21 mouse cellular contexts compared by ENCODE assay signal in the genomic region with DNA sequence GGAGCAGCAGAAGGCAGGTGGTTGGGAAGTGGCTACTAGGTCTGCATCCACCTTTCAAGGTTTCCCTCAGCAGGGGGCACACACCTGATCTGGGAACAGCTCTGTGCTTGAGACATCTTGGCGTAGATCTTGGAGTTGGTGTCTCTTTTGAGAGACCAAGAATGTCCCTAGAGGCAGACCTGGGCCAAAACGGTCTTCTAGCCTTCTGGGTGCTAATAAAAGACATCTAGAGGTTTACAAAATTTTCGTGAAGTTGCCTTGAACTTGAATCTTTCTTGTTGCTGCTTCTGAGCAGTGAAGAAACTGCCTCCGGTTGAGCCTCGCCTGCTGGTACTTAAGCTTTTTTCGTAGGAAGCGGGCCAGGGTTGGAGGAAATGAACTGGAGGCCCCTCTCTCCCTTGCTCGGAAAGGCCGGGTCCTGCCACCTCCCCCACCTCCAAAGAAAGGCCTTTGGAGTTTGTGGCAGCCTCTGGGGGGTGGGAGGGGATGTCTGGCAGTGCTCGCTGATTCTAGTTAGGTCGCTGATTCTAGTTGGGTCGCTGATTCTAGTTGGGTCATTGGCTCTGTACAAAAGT. TPM values are rescaled to one million over a fixed set of nuclear protein-coding genes. Genes with fewer than 3 reads are reported as not detected.
DNase-seq lines count a peak whose midpoint lies in the region; ATAC-seq and TF ChIP-seq lines count a peak whose summit lies in the region.
"Had no signal": no experiment of that assay in that cellular context is flagged by ENCODE, and none has a peak within 500 bp of the region (broad histone marks: within the 10 kb centered on the region; RNA-seq: fewer than 3 reads in every experiment).

No protein-coding gene starts in this region.

- DNase-seq in heart, adult 2 months = no peak
- DNase-seq in neural tube, embryonic 10.5 days (ENCODE audit: extremely low spot score, low spot score) = peak; percentile 48
- DNase-seq in retina, postnatal 1 day = peak; percentile 19
- DNase-seq in cerebellum, postnatal 4 days (ENCODE audit: low spot score in 2 of 2) = no peak
- DNase-seq in cerebellum, adult 8-10 months = no peak
- DNase-seq: adrenal gland, postnatal 10 days; cerebellum, postnatal 25 days; lung, postnatal 14 days had no signal

- no peak for TF ChIP-seq POLR2A in heart, adult 2 months (IDR thresholded peaks at IDR 0.05; ENCODE audit: insufficient read depth, low read depth, low read length)
- no peak for TF ChIP-seq POLR2A in embryonic fibroblast, embryonic 13.5 days (IDR thresholded peaks at IDR 0.05; ENCODE audit: low read depth, low read length)

- no peak for TF ChIP-seq CTCF in heart, adult 2 months (IDR thresholded peaks at IDR 0.05)
- no peak for TF ChIP-seq CTCF in embryonic fibroblast, embryonic 13.5 days (IDR thresholded peaks at IDR 0.05; ENCODE audit: borderline replicate concordance, insufficient read depth, low read length)

- no peak for TF ChIP-seq EP300 in heart, adult 2 months (IDR thresholded peaks at IDR 0.05; ENCODE audit: insufficient read depth, low read depth, low read length)

- no peak overlapping the region for H3K27ac ChIP-seq in heart, embryonic 12.5 days (ENCODE audit: poor library complexity, severe bottlenecking)
- no peak overlapping the region for H3K27ac ChIP-seq in heart, adult 2 months
- no peak overlapping the region for H3K27ac ChIP-seq in neural tube, embryonic 15.5 days (replicated peaks)
- no peak overlapping the region for H3K27ac ChIP-seq in embryonic fibroblast, embryonic 13.5 days (ENCODE audit: insufficient read depth, low read length)
- H3K27ac ChIP-seq: forebrain, embryonic 12.5 days; heart, embryonic 10.5 days; kidney, postnatal 0 days; liver, embryonic 15.5 days had no signal

- 3% methylated on average over 12 of the region's 12 CpGs for WGBS in heart, embryonic 12.5 days
- 10% methylated on average over 12 of the region's 12 CpGs for WGBS in heart, adult 2 months
- WGBS in neural tube, embryonic 15.5 days = 1% methylated on average over 12 of the region's 12 CpGs

- H3K9ac ChIP-seq in heart, embryonic 12.5 days = no peak overlapping the region
- no peak overlapping the region for H3K9ac ChIP-seq in heart, adult 2 months (ENCODE audit: low read depth, low read length)
- H3K9ac ChIP-seq in neural tube, embryonic 15.5 days (replicated peaks) = no peak overlapping the region
- H3K9ac ChIP-seq: forebrain, embryonic 12.5 days; liver, embryonic 15.5 days had no signal

- ATAC-seq in heart, embryonic 12.5 days (ENCODE audit: insufficient number of reproducible peaks, low FRiP score) = no peak
- no peak for ATAC-seq in neural tube, embryonic 15.5 days (ENCODE audit: low FRiP score)

- no peaks in the 10 kb centered on the region for H3K9me3 ChIP-seq in heart, embryonic 12.5 days (replicated peaks)
- H3K9me3 ChIP-seq in neural tube, embryonic 15.5 days (replicated peaks) = no peaks in the 10 kb centered on the region
- H3K9me3 ChIP-seq: forebrain, embryonic 12.5 days; heart, embryonic 10.5 days; liver, embryonic 15.5 days had no signal

- H3K4me1 ChIP-seq in heart, embryonic 12.5 days (replicated peaks) = peaks cover 23% of the 10 kb centered on the region
- H3K4me1 ChIP-seq in heart, adult 2 months (ENCODE audit: control insufficient read depth, insufficient read depth, low read length) = no peaks in the 10 kb centered on the region
- H3K4me1 ChIP-seq in neural tube, embryonic 15.5 days = peaks cover 19% of the 10 kb centered on the region
- H3K4me1 ChIP-seq in embryonic fibroblast, embryonic 13.5 days (ENCODE audit: control insufficient read depth, insufficient read depth, low read length) = no peaks in the 10 kb centered on the region
- H3K4me1 ChIP-seq: liver, embryonic 15.5 days had no signal

- H3K36me3 ChIP-seq in heart, embryonic 12.5 days = no peaks in the 10 kb centered on the region
- H3K36me3 ChIP-seq in heart, adult 2 months (ENCODE audit: control insufficient read depth, insufficient read depth, low read length) = no peaks in the 10 kb centered on the region
- H3K36me3 ChIP-seq in neural tube, embryonic 15.5 days = no peaks in the 10 kb centered on the region
- H3K36me3 ChIP-seq: forebrain, embryonic 12.5 days; G1E; heart, embryonic 10.5 days; liver, embryonic 15.5 days had no signal

- peaks cover 91% of the 10 kb centered on the region for H3K27me3 ChIP-seq in heart, embryonic 12.5 days (replicated peaks)
- H3K27me3 ChIP-seq in heart, adult 2 months (ENCODE audit: control insufficient read depth, insufficient read depth, low read length) = peaks cover 28% of the 10 kb centered on the region
- H3K27me3 ChIP-seq in neural tube, embryonic 15.5 days (replicated peaks) = peaks cover 90% of the 10 kb centered on the region

- intact Hi-C loops in heart, adult 2 months (cut with DNase I) = no loop called here

- H3K4me2 ChIP-seq in heart, embryonic 12.5 days = peak overlapping the region; percentile 53
- no peak overlapping the region for H3K4me2 ChIP-seq in neural tube, embryonic 15.5 days
- H3K4me2 ChIP-seq: forebrain, embryonic 12.5 days; liver, embryonic 15.5 days had no signal

- H3K4me3 ChIP-seq in heart, embryonic 12.5 days = no peak overlapping the region
- H3K4me3 ChIP-seq in heart, adult 2 months = no peak overlapping the region
- H3K4me3 ChIP-seq in neural tube, embryonic 15.5 days (replicated peaks) = no peak overlapping the region
- H3K4me3 ChIP-seq in embryonic fibroblast, embryonic 13.5 days (ENCODE audit: insufficient read depth, low read length) = peak overlapping the region; percentile 41
- H3K4me3 ChIP-seq: forebrain, embryonic 12.5 days; liver, embryonic 15.5 days had no signal

- H3K79me2 ChIP-seq in heart, adult 2 months (replicated peaks; ENCODE audit: control insufficient read depth, insufficient read depth, low read length) = no peaks in the 10 kb centered on the region

RNA-seq across cellular contexts. Expression of a gene that starts 5.6 kb away (rescaled TPM):
- 0.06 TPM in 1 of 2 replicates, not detected in the other for polyA plus RNA-seq in heart, embryonic 12.5 days (2016; fragmentation: Nextera tagmentation; extraction: Ambion mirVana)
- not detected for total RNA-seq in heart, adult 2 months (2021)
- polyA plus RNA-seq in heart, adult 2 months (2012; rRNA removed) = 0.08 and 0.12 TPM in 2 replicates
- 0.74 and 20.4 TPM in 2 replicates for polyA plus RNA-seq in neural tube, embryonic 15.5 days (2015; fragmentation: Nextera tagmentation; extraction: Ambion mirVana)
- 6.9 and 13.6 TPM in 2 replicates for polyA plus RNA-seq in embryonic fibroblast, embryonic 13.5 days (2011; ENCODE audit: insufficient read length, low read depth, missing spikeins)
- total RNA-seq: adrenal gland, postnatal 10 days; gastrocnemius, adult 18-20 months; layer of hippocampus, adult 8-10 months; left cerebral cortex, postnatal 14 days had no signal
- polyA plus RNA-seq: C2C12; G1E; intestine, embryonic 14.5 days; kidney, postnatal 0 days; liver, embryonic 15.5 days had no signal

Comparison
In these comparisons a context has a peak if more than half of its experiments do, and no peak if none do; other contexts are left out.
1. DNase-seq: peak in neural tube, embryonic 10.5 days (single experiment) and retina, postnatal 1 day (single experiment); none in heart, adult 2 months (0 of 2), cerebellum, postnatal 4 days (0 of 2) and cerebellum, adult 8-10 months (single experiment).